Mouse (Mus musculus) CH12.LX (cell line): ENCODE data around the gene Arid4a. TPM values are rescaled to one million over a fixed set of nuclear protein-coding genes. Genes with fewer than 3 reads are reported as not detected.

Experiments
- DNase-seq: peaks from one replicate; pipeline ENCODE4 v3.0.0-alpha.2; 2013; ENCODE audit errors: extremely low read depth
- H3K27ac ChIP-seq: 2 replicates; pipeline ENCODE4 v1.5.1; 2012; ENCODE audit warnings: low read depth, mild to moderate bottlenecking, control low read depth, moderate library complexity; ENCODE audit not compliant: insufficient read depth
- H3K27me3 ChIP-seq: replicated peaks from 2 replicates; pipeline ENCODE3; 2012; ENCODE audit warnings: inconsistent platforms
- H3K36me3 ChIP-seq, 2 experiments: replicated peaks in 1 of 2; 2 replicates each; pipeline versions ENCODE3 to v1.6.1; 2012; ENCODE audit warnings: inconsistent platforms in 1 of 2, low read length in 1 of 2, mild to moderate bottlenecking in 1 of 2, mixed read lengths in 1 of 2, moderate library complexity in 1 of 2; ENCODE audit not compliant: control insufficient read depth in 1 of 2, insufficient read depth in 1 of 2
- H3K4me1 ChIP-seq, 2 experiments: 2 replicates each; pipeline ENCODE4 v1.6.1; 2012; ENCODE audit warnings: inconsistent platforms in 1 of 2, moderate library complexity in 1 of 2; ENCODE audit not compliant: insufficient read depth in 2 of 2, control insufficient read depth in 1 of 2
- H3K4me2 ChIP-seq: 2 replicates; pipeline ENCODE4 v1.6.1; 2012; ENCODE audit warnings: low read depth, mild to moderate bottlenecking, control low read depth; ENCODE audit not compliant: poor library complexity, insufficient read depth, severe bottlenecking
- H3K4me3 ChIP-seq, 3 experiments: fragments of 150-350 bp in 1 of 3; sonication (generic) in 1 of 3; replicated peaks in 1 of 3; 2 replicates each; pipeline versions ENCODE3 to v1.5.1; 2011 to 2012; ENCODE audit warnings: low read depth in 2 of 3, low read length in 2 of 3, mild to moderate bottlenecking in 2 of 3, moderate library complexity in 2 of 3, control low read depth in 1 of 3, improper control_type of control experiment in 1 of 3, inconsistent platforms in 1 of 3, mixed read lengths in 1 of 3; ENCODE audit not compliant: poor library complexity in 1 of 3
- H3K79me2 ChIP-seq: replicated peaks from 2 replicates; pipeline ENCODE4 v1.6.1; 2012; ENCODE audit warnings: mild to moderate bottlenecking, moderate library complexity; ENCODE audit not compliant: control insufficient read depth, poor library complexity, insufficient read depth, severe bottlenecking; ENCODE audit errors: extremely low read depth
- H3K9ac ChIP-seq: 2 replicates; pipeline ENCODE4 v1.6.1; 2012; ENCODE audit warnings: low read depth, mild to moderate bottlenecking, control low read depth, moderate library complexity; ENCODE audit not compliant: insufficient read depth
- H3K9me3 ChIP-seq: replicated peaks from 2 replicates; pipeline ENCODE3; 2012; ENCODE audit warnings: low read length, inconsistent platforms, mixed read lengths
- BHLHE40 ChIP-seq: IDR thresholded peaks from 2 replicates; pipeline ENCODE4 v1.6.1; 2011; ENCODE audit warnings: mild to moderate bottlenecking, low read depth, low read length, improper control_type of control experiment
- CHD2 ChIP-seq: IDR thresholded peaks from 2 replicates; pipeline ENCODE4 v1.6.1; 2011; ENCODE audit warnings: low read length, improper control_type of control experiment
- CTCF ChIP-seq, 2 experiments: IDR thresholded peaks in 1 of 2; conservative IDR thresholded peaks in 1 of 2; 2 replicates each; pipeline ENCODE4 v1.5.1; 2011 to 2012; ENCODE audit warnings: low read depth in 2 of 2, low read length in 2 of 2, improper control_type of control experiment in 1 of 2, inconsistent platforms in 1 of 2, mild to moderate bottlenecking in 1 of 2, moderate library complexity in 1 of 2
- E2F4 ChIP-seq: IDR thresholded peaks from 2 replicates; pipeline ENCODE4 v1.6.1; 2011; ENCODE audit warnings: low read depth, low read length, improper control_type of control experiment; ENCODE audit not compliant: insufficient replicate concordance
- ELF1 ChIP-seq: IDR thresholded peaks from 2 replicates; pipeline ENCODE4 v1.6.1; 2014; ENCODE audit warnings: low read depth, mild to moderate bottlenecking, inconsistent platforms, low read length, improper control_type of control experiment
- EP300 ChIP-seq: IDR thresholded peaks from 2 replicates; pipeline ENCODE4 v1.6.1; 2011; ENCODE audit warnings: low read length, improper control_type of control experiment
- HCFC1 ChIP-seq: IDR thresholded peaks from 2 replicates; pipeline ENCODE4 v1.6.1; 2012; ENCODE audit warnings: low read depth, mild to moderate bottlenecking, inconsistent platforms, low read length, improper control_type of control experiment
- JUN ChIP-seq: IDR thresholded peaks from 2 replicates; pipeline ENCODE4 v1.6.1; 2011; ENCODE audit warnings: low read depth, mild to moderate bottlenecking, low read length, improper control_type of control experiment, moderate library complexity; ENCODE audit not compliant: insufficient read depth
- JUND ChIP-seq: conservative IDR thresholded peaks from 2 replicates; pipeline ENCODE4 v1.6.1; 2011; ENCODE audit warnings: low read depth, low read length, improper control_type of control experiment
- KAT2A ChIP-seq: IDR thresholded peaks from 2 replicates; pipeline ENCODE4 v1.6.1; 2012; ENCODE audit warnings: low read length, improper control_type of control experiment, inconsistent platforms; ENCODE audit not compliant: insufficient replicate concordance
- MAFK ChIP-seq: IDR thresholded peaks from 2 replicates; pipeline ENCODE4 v1.6.1; 2011; ENCODE audit warnings: low read length, improper control_type of control experiment; ENCODE audit not compliant: insufficient replicate concordance
- MAX ChIP-seq: IDR thresholded peaks from 2 replicates; pipeline ENCODE4 v1.6.1; 2011; ENCODE audit warnings: low read length, improper control_type of control experiment
- MAZ ChIP-seq: IDR thresholded peaks from 2 replicates; pipeline ENCODE4 v1.6.1; 2012; ENCODE audit warnings: low read depth, mild to moderate bottlenecking, inconsistent platforms, low read length, improper control_type of control experiment, moderate library complexity
- MEF2A ChIP-seq: IDR thresholded peaks from 2 replicates; pipeline ENCODE4 v1.6.1; 2014; ENCODE audit warnings: low read depth, mild to moderate bottlenecking, inconsistent platforms, low read length, improper control_type of control experiment, borderline replicate concordance
- MXI1 ChIP-seq: IDR thresholded peaks from 2 replicates; pipeline ENCODE4 v1.6.1; 2011; ENCODE audit warnings: mild to moderate bottlenecking, low read depth, low read length, improper control_type of control experiment
- MYC ChIP-seq: IDR thresholded peaks from 2 replicates; pipeline ENCODE4 v1.6.1; 2011; ENCODE audit warnings: low read depth, mild to moderate bottlenecking, improper control_type of control experiment, low read length
- NELFE ChIP-seq: IDR thresholded peaks from 2 replicates; pipeline ENCODE4 v1.6.1; 2011; ENCODE audit warnings: low read depth, low read length, improper control_type of control experiment
- NRF1 ChIP-seq: IDR thresholded peaks from 2 replicates; pipeline ENCODE4 v1.6.1; 2014; ENCODE audit warnings: low read depth, mild to moderate bottlenecking, inconsistent platforms, low read length, improper control_type of control experiment, moderate library complexity
- PAX5 ChIP-seq: IDR thresholded peaks from 2 replicates; pipeline ENCODE4 v1.6.1; 2012; ENCODE audit warnings: low read length, inconsistent platforms, mixed read lengths
- POLR2A ChIP-seq: IDR thresholded peaks from 2 replicates; pipeline ENCODE4 v1.6.1; 2011; ENCODE audit warnings: low read depth, mild to moderate bottlenecking, improper control_type of control experiment, low read length
- POLR2AphosphoS2 ChIP-seq: IDR thresholded peaks from 2 replicates; pipeline ENCODE4 v1.6.1; 2011; ENCODE audit warnings: low read depth, low read length, improper control_type of control experiment
- RAD21 ChIP-seq: IDR thresholded peaks from 2 replicates; pipeline ENCODE4 v1.6.1; 2011; ENCODE audit warnings: low read depth, mild to moderate bottlenecking, low read length, improper control_type of control experiment, moderate library complexity
- RCOR1 ChIP-seq: conservative IDR thresholded peaks from 2 replicates; pipeline ENCODE4 v1.6.1; 2012; ENCODE audit warnings: low read depth, mild to moderate bottlenecking, inconsistent platforms, low read length, improper control_type of control experiment
- SIN3A ChIP-seq: IDR thresholded peaks from 2 replicates; pipeline ENCODE4 v1.6.1; 2012; ENCODE audit warnings: low read length, improper control_type of control experiment, inconsistent platforms
- SMC3 ChIP-seq: IDR thresholded peaks from 2 replicates; pipeline ENCODE4 v1.6.1; 2011; ENCODE audit warnings: low read depth, low read length, improper control_type of control experiment
- TBP ChIP-seq: conservative IDR thresholded peaks from 2 replicates; pipeline ENCODE4 v1.6.1; 2011; ENCODE audit warnings: low read depth, low read length, improper control_type of control experiment
- TCF12 ChIP-seq: IDR thresholded peaks from 2 replicates; pipeline ENCODE4 v1.6.1; 2014; ENCODE audit warnings: low read depth, mild to moderate bottlenecking, inconsistent platforms, low read length, improper control_type of control experiment
- UBTF ChIP-seq: IDR thresholded peaks from 2 replicates; pipeline ENCODE4 v1.6.1; 2012; ENCODE audit warnings: low read depth, mild to moderate bottlenecking, inconsistent platforms, low read length, improper control_type of control experiment, moderate library complexity
- USF1 ChIP-seq: IDR thresholded peaks from 2 replicates; pipeline ENCODE4 v1.6.1; 2014; ENCODE audit warnings: low read depth, mild to moderate bottlenecking, inconsistent platforms, low read length, improper control_type of control experiment
- ZC3H11A ChIP-seq: IDR thresholded peaks from 2 replicates; pipeline ENCODE4 v1.6.1; 2012; ENCODE audit warnings: low read depth, mild to moderate bottlenecking, inconsistent platforms, low read length, improper control_type of control experiment
- ZKSCAN1 ChIP-seq: IDR thresholded peaks from 2 replicates; pipeline ENCODE4 v1.6.1; 2012; ENCODE audit warnings: low read depth, inconsistent platforms, low read length, improper control_type of control experiment, borderline replicate concordance
- ZMIZ1 ChIP-seq: IDR thresholded peaks from 2 replicates; pipeline ENCODE4 v1.6.1; 2012; ENCODE audit warnings: low read depth, mild to moderate bottlenecking, inconsistent platforms, low read length, improper control_type of control experiment
- ZNF384 ChIP-seq: IDR thresholded peaks from 2 replicates; pipeline ENCODE4 v1.6.1; 2012; ENCODE audit warnings: low read depth, low read length, improper control_type of control experiment, inconsistent platforms
- dilution Hi-C: fragments of 300-500 bp; cut with MboI; formaldehyde crosslinking; loops from 2 replicates; pipeline ENCODE4 v1.14.3; 2020; ENCODE audit warnings: low sequenced_read_pairs; ENCODE audit not compliant: extremely low pct_unique_long_range_greater_than_20kb, extremely low pct_ligation_motif_present
- in situ Hi-C: fragments of 300-500 bp; cut with MboI; formaldehyde crosslinking; loops from 3 replicates; pipeline ENCODE4 v1.14.3; 2019; ENCODE audit warnings: low sequenced_read_pairs, low pct_ligation_motif_present, low pct_unique_long_range_greater_than_20kb, mixed read lengths
- polyA plus RNA-seq: library from polyadenylated mRNA; unstranded; fragments of >175 nt; gene quantifications from 2 replicates; pipeline ENCODE4 v1.2.1, GENCODE M21; 2012; ENCODE audit warnings: low read depth; ENCODE audit not compliant: insufficient read length
- total RNA-seq, 2 experiments: library from RNA; depleted of rRNA; stranded (reverse); fragments of 300-350 nt in 1 of 2; fragments of >200 nt in 1 of 2; gene quantifications; 2 replicates each; pipeline ENCODE4 v1.2.3; 2012 to 2014

Gene Arid4a
- total and polyA plus RNA-seq, 3 experiments, result 8.0 to 20.8 (median 9.7) TPM

DNA sequence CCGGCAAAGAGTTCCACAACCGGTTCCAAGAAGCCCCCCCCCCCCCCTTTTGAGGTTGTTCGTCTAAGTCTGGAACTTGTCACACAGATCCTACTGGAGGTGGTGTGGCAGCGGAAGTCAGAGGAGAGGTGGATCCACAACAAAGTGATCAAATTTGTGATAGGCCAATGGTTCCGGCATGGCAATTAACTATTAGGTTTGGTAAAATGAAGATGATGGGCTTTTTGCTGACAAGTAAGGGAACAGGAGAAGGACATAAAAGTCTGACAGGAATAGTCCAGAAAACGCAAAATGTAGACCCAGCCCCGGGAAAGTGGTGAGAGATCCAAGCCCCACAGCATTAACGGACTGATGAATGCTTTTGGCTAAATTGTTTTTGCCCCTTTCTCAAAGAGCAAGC, 48.2 kb upstream of the Arid4a start:
- Histone ChIP-seq H3K4me2 (peak overlapping the region; percentile 88), H3K79me2 (no peaks in the 10 kb centered on the region), H3K9ac (peak overlapping the region; percentile 88), H3K4me1 (peaks cover 0 to 5% of the 10 kb centered on the region in 2 experiments; a peak in 2 of 4 replicates), H3K27ac (no peak overlapping the region), H3K9me3 (no peaks in the 10 kb centered on the region), H3K4me3 (peak overlapping the region; percentile 57 to 88 (median 77)), H3K27me3 (no peaks in the 10 kb centered on the region), H3K36me3 (peaks cover 8 to 15% of the 10 kb centered on the region in 2 experiments)
- no peak for DNase-seq
- TF ChIP-seq MXI1 (no peak), NELFE (no peak), ZNF384 (no peak), RCOR1 (no peak), KAT2A (no peak), NRF1 (no peak)
- dilution Hi-C loops, result no loop called here
- in situ Hi-C loops, result no loop called here

DNA sequence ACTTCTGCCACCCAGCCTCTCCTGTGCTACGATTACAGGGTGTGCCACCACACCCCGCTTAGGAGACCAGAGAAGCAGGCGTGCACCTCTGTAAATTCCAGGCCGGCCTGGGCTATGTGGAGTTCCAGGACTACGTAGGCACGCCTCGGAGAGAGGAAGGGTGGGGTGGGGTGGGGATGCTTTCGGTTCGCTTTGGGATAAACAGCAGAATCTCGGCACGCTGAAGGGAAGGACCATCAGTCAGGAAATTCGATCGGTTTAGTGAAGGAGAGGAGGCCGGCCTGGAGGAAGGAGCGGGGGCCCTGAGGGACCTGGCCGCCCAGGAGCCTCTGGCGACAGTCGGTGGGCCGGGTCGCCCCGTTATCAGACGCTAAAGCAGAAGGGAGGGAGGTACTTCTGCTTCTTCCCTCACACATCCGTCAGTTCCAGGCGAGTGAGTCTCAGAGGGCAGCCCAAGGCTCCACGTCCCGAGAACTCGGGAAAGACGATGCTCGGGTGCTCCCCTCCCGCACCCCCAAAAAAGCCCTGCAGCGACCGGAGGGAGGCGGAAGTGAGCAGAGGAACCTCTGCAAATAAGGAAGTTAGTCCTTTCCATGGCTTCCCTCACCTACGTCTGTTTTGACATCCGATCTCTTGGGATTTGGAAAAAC, 47.5 kb upstream of the Arid4a start:
- Histone ChIP-seq H3K27me3 (no peaks in the 10 kb centered on the region), H3K9ac (peak overlapping the region; percentile 88), H3K27ac (peak overlapping the region; percentile 66), H3K4me1 (peaks cover 0 to 5% of the 10 kb centered on the region in 2 experiments; a peak in 2 of 4 replicates), H3K4me2 (peak overlapping the region; percentile 88), H3K36me3 (peaks cover 5 to 11% of the 10 kb centered on the region in 2 experiments), H3K9me3 (no peaks in the 10 kb centered on the region), H3K79me2 (no peaks in the 10 kb centered on the region), H3K4me3 (peak overlapping the region; percentile 57 to 88 (median 77))
- in situ Hi-C loops, result no loop called here
- dilution Hi-C loops, result no loop called here
- peak; percentile 74 for DNase-seq
- TF ChIP-seq POLR2AphosphoS2 (no peak), MAX (no peak), BHLHE40 (no peak), SMC3 (no peak; the same call in 1 of the 2 replicates), MAFK (no peak), PAX5 (no peak), ZKSCAN1 (no peak), EP300 (no peak), HCFC1 (no peak; the same call in 1 of the 2 replicates), MYC (no peak; the same call in 1 of the 2 replicates), NRF1 (no peak), UBTF (peak; percentile 58; the same call in 1 of the 2 replicates), ZC3H11A (no peak), KAT2A (no peak), TCF12 (peak; percentile 43; the same call in 1 of the 2 replicates), E2F4 (no peak), TBP (no peak), JUN (no peak), ELF1 (no peak), CHD2 (no peak), RAD21 (peak; percentile 3; the same call in 1 of the 2 replicates), JUND (no peak), CTCF (conservative IDR thresholded peaks at IDR 0.05 in 1 of 2, IDR thresholded peaks at IDR 0.05 in 1 of 2; ENCODE audit: low read depth in 2 of 2, low read length in 2 of 2) (peak in 1 of 2 experiments; percentile 56; a peak in 2 of 4 replicates), MEF2A (no peak), MAZ (0 out of 2 replicates have a peak, but pooled peaks have one; percentile 36), ZMIZ1 (no peak; the same call in 1 of the 2 replicates), USF1 (no peak), POLR2A (peak; percentile 66), SIN3A (peak; percentile 91)
